Mouse (Mus musculus) megakaryocyte-erythroid progenitor cell, adult 5-6 weeks (primary cell): ENCODE measurements around the gene Gab2. TPM values are rescaled to one million over a fixed set of nuclear protein-coding genes. Genes with fewer than 3 reads are reported as not detected.
"Not testable (repeated sequence)": the region's sequence is repeated elsewhere in the genome, so short reads cannot be mapped to it uniquely, and the experiment has no call there.

Experiments
- ATAC-seq: replicated peaks from 2 replicates; pipeline ENCODE4 v1.8.0; 2016; ENCODE audit warnings: mild to moderate bottlenecking, inconsistent platforms; ENCODE audit not compliant: severe bottlenecking, poor library complexity, low FRiP score, low TSS enrichment
- total RNA-seq, 2 experiments: library from RNA; stranded (forward) in 1 of 2; stranded (reverse) in 1 of 2; fragments of 200-1000, 215-1000 nt in 1 of 2; fragments of >200 nt in 1 of 2; fragmentation: Nextera tagmentation in 1 of 2; gene quantifications; 2 replicates each; pipeline ENCODE4 v1.2.3; 2014 to 2017

The Gab2 gene
- total RNA-seq, 2 experiments from 2014 or later = 3.1 to 5.2 TPM

GRCm38 (mm10) chr7:97245261-97245949, 164.0 kb downstream of the Gab2 start:
- ATAC-seq = no peak

- not testable (repeated sequence) for ATAC-seq
These were observed 164.7 kb downstream of the Gab2 start for GRCm38 (mm10) chr7:97245950-97246578.

GRCm38 (mm10) chr7:97247661-97248060, 166.3 kb downstream of the Gab2 start:
- no peak for ATAC-seq

GRCm38 (mm10) chr7:97248136-97248535, 166.8 kb downstream of the Gab2 start:
- ATAC-seq = no peak

GRCm38 (mm10) chr7:97251638-97252037, 170.3 kb downstream of the Gab2 start:
- ATAC-seq = 0 out of 2 replicates have a peak, but pooled peaks have one; percentile 30

- ATAC-seq = no peak
These were observed 181.2 kb downstream of the Gab2 start for GRCm38 (mm10) chr7:97262541-97262940.

GRCm38 (mm10) chr7:97270367-97270766, 189.0 kb downstream of the Gab2 start:
- ATAC-seq = peak; percentile 97

GRCm38 (mm10) chr7:97271068-97271467, 189.7 kb downstream of the Gab2 start:
- no peak for ATAC-seq

- no peak for ATAC-seq
These were observed 215.6 kb downstream of the Gab2 start for GRCm38 (mm10) chr7:97296986-97297385.

- ATAC-seq = peak; percentile 87
These were observed 216.1 kb downstream of the Gab2 start for GRCm38 (mm10) chr7:97297466-97297865.

- ATAC-seq = no peak
These were observed 216.9 kb downstream of the Gab2 start for GRCm38 (mm10) chr7:97298279-97298678.

- ATAC-seq = no peak
These were observed 217.6 kb downstream of the Gab2 start for GRCm38 (mm10) chr7:97298943-97299342.

- ATAC-seq = no peak
These were observed 219.5 kb downstream of the Gab2 start for GRCm38 (mm10) chr7:97300914-97301313.

- ATAC-seq = no peak
These were observed 219.9 kb downstream of the Gab2 start for GRCm38 (mm10) chr7:97301321-97301720.

GRCm38 (mm10) chr7:97302261-97302660, 220.9 kb downstream of the Gab2 start:
- no peak for ATAC-seq

- ATAC-seq = no peak
These were observed 221.5 kb downstream of the Gab2 start for GRCm38 (mm10) chr7:97302876-97303275.

- no peak for ATAC-seq
These were observed 222.2 kb downstream of the Gab2 start for GRCm38 (mm10) chr7:97303614-97304013.

- ATAC-seq = no peak
These were observed 223.1 kb downstream of the Gab2 start for GRCm38 (mm10) chr7:97304471-97304870.

- no peak for ATAC-seq
These were observed 223.8 kb downstream of the Gab2 start for GRCm38 (mm10) chr7:97305206-97305605.

GRCm38 (mm10) chr7:97306813-97307212, 225.4 kb downstream of the Gab2 start:
- ATAC-seq = no peak

- no peak for ATAC-seq
These were observed 226.2 kb downstream of the Gab2 start for GRCm38 (mm10) chr7:97307546-97307945.
